Mouse (Mus musculus): ENCODE results near the gene Sfr1. TPM values are rescaled to one million over a fixed set of nuclear protein-coding genes. Genes with fewer than 3 reads are reported as not detected.
A peak's percentile ranks its signal among the peaks of the same experiment; 100 is the strongest.

Sfr1 gene
- polyA plus RNA-seq, 1 experiment = 37.8 TPM

DNA sequence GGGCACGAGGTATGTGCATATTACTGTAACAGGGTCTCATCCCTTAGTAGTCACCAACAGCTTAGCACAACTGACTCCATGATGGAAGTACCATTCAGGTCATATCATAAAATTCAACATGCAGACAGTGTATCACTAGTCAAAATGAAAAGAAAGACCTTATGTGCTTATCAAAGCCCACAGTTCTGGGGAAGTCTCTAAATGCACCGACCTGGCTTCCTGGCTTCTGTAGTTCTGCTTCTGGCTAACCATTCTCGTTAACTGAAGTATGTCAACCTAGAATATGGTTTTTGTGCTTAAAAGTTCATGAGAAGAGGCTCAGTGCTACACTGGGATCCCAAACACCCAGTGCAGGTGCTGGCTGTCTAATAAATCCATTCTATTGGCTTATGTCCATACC lies 12.3 kb upstream of the Sfr1 start:
- no peaks in the 10 kb centered on the region for H3K36me3 ChIP-seq (ENCODE audit: control insufficient read depth, insufficient read depth, low read length)
- H3K27me3 ChIP-seq (ENCODE audit: control insufficient read depth, insufficient read depth, low read length) = no peaks in the 10 kb centered on the region
- H3K4me1 ChIP-seq (ENCODE audit: control insufficient read depth, insufficient read depth, low read length) = no peaks in the 10 kb centered on the region; the same call in 1 of the 2 replicates
- no peak overlapping the region for H3K4me3 ChIP-seq (ENCODE audit: control insufficient read depth, low read depth, low read length)
- no peak for TF ChIP-seq POLR2A (IDR thresholded peaks at IDR 0.05; ENCODE audit: control insufficient read depth, low read depth, low read length)
- no peak overlapping the region for H3K27ac ChIP-seq (ENCODE audit: control insufficient read depth, insufficient read depth, low read depth, low read length)

DNA sequence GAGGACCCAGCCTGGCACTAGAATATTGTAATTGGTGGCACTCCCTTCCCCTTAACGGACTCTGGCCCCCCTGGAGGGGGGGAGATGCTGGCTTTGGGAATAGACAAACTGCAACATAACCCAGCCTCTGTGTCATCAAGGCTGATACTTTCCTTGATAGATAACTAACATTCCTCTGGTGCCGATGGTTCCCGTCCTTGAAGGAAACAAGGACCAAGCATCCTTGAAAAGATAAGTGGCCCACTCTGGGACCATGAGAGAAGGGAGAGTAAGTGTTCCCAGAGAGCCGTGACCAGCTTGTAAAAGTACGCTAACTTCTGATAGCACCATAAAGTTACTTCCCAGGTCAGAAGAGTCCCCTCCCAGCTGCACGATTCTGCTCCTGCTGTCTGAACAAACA lies 9.0 kb upstream of the Sfr1 start:
- Histone ChIP-seq H3K4me3 (ENCODE audit: control insufficient read depth, low read depth, low read length) (peak overlapping the region; percentile 2; the same call in 1 of the 2 replicates), H3K27ac (ENCODE audit: control insufficient read depth, insufficient read depth, low read depth, low read length) (peak overlapping the region; percentile 12; the same call in 1 of the 2 replicates), H3K27me3 (ENCODE audit: control insufficient read depth, insufficient read depth, low read length) (no peaks in the 10 kb centered on the region), H3K4me1 (ENCODE audit: control insufficient read depth, insufficient read depth, low read length) (no peaks in the 10 kb centered on the region; the same call in 1 of the 2 replicates), H3K36me3 (ENCODE audit: control insufficient read depth, insufficient read depth, low read length) (no peaks in the 10 kb centered on the region)
- no peak for TF ChIP-seq POLR2A (IDR thresholded peaks at IDR 0.05; ENCODE audit: control insufficient read depth, low read depth, low read length)
- no peak for TF ChIP-seq CTCF (IDR thresholded peaks at IDR 0.05; ENCODE audit: control insufficient read depth, insufficient read depth, insufficient replicate concordance, low read depth, low read length)

DNA sequence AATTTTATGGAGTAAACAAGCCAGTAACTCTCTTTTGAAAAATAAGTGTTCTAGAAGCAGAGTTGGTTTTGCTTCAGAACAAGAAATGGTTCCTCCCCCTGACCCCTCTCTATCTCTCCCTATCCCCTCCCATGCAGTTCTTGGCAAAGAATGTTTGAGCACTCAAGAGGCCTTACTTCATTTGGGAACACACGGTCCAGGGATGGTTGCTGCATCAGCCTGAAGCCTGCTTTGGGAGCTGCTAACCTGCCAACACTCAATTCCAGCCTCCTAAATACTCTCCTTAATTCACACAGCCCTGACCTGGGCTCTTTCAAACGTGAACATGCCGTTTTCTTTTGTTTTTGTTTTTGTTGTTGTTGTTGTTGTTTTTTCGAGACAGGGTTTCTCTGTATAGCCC lies 6.6 kb upstream of the Sfr1 start:
- TF ChIP-seq CTCF (IDR thresholded peaks at IDR 0.05; ENCODE audit: control insufficient read depth, insufficient read depth, insufficient replicate concordance, low read depth, low read length) (no peak), POLR2A (IDR thresholded peaks at IDR 0.05; ENCODE audit: control insufficient read depth, low read depth, low read length) (no peak)
- Histone ChIP-seq H3K27me3 (ENCODE audit: control insufficient read depth, insufficient read depth, low read length) (no peaks in the 10 kb centered on the region), H3K4me3 (ENCODE audit: control insufficient read depth, low read depth, low read length) (no peak overlapping the region), H3K4me1 (ENCODE audit: control insufficient read depth, insufficient read depth, low read length) (no peaks in the 10 kb centered on the region; the same call in 1 of the 2 replicates), H3K27ac (ENCODE audit: control insufficient read depth, insufficient read depth, low read depth, low read length) (no peak overlapping the region), H3K36me3 (ENCODE audit: control insufficient read depth, insufficient read depth, low read length) (no peaks in the 10 kb centered on the region)

DNA sequence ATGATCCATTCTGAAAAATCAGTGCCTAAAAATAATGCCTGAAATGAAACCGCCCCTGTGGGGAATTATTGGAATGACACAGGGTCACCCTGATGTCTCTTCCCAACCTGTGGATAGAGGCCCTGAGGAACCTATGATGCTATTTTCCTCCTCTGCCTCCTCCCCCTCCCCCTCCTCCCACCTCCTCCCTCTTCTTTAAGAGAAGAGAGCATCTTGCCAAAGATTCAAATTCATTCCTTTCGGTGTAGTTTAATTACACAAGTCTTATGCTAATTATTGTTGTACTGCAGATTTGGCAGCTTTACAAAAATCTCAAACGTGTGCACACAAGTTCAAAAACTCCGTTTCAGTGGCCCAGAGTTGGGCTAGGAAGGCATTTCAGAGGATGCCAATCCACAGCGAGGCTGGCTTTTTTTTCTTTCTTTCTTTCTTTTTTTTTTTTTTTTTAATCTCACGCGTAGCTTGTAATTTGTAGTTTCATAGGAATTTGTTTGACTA lies 5.8 kb upstream of the Sfr1 start:
- no peak overlapping the region for H3K4me3 ChIP-seq (ENCODE audit: control insufficient read depth, low read depth, low read length)
- H3K27ac ChIP-seq (ENCODE audit: control insufficient read depth, insufficient read depth, low read depth, low read length) = no peak overlapping the region
- H3K36me3 ChIP-seq (ENCODE audit: control insufficient read depth, insufficient read depth, low read length) = no peaks in the 10 kb centered on the region
- H3K4me1 ChIP-seq (ENCODE audit: control insufficient read depth, insufficient read depth, low read length) = no peaks in the 10 kb centered on the region; the same call in none of the 2 replicates
- no peak for TF ChIP-seq POLR2A (IDR thresholded peaks at IDR 0.05; ENCODE audit: control insufficient read depth, low read depth, low read length)
- TF ChIP-seq CTCF (IDR thresholded peaks at IDR 0.05; ENCODE audit: control insufficient read depth, insufficient read depth, insufficient replicate concordance, low read depth, low read length) = no peak
- H3K27me3 ChIP-seq (ENCODE audit: control insufficient read depth, insufficient read depth, low read length) = no peaks in the 10 kb centered on the region

DNA sequence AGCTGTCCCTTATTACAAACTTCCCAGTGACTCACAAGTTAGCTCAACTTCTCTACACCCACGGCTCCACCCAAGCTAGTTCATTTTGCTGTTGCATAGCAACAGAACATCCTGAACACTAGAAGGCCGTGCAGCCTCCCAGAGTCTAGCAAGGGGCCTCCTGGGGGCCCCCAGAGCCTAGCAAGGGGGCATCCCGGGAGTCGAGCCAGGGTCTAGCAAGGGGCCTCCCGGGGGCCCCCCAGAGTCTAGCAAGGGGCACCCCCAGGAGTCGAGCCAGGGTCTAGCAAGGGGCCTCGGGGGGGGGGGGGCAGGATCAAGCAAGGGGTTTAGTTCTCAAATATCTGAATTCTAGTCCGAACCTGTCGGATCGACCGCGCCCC lies 801 bp upstream of the Sfr1 start:
- Histone ChIP-seq H3K27me3 (ENCODE audit: control insufficient read depth, insufficient read depth, low read length) (no peaks in the 10 kb centered on the region), H3K36me3 (ENCODE audit: control insufficient read depth, insufficient read depth, low read length) (peaks cover 2% of the 10 kb centered on the region), H3K27ac (ENCODE audit: control insufficient read depth, insufficient read depth, low read depth, low read length) (peak overlapping the region; percentile 70), H3K4me1 (ENCODE audit: control insufficient read depth, insufficient read depth, low read length) (no peaks in the 10 kb centered on the region; the same call in none of the 2 replicates), H3K4me3 (ENCODE audit: control insufficient read depth, low read depth, low read length) (peak overlapping the region; percentile 87)
- no peak for TF ChIP-seq CTCF (IDR thresholded peaks at IDR 0.05; ENCODE audit: control insufficient read depth, insufficient read depth, insufficient replicate concordance, low read depth, low read length)
- no peak for TF ChIP-seq POLR2A (IDR thresholded peaks at IDR 0.05; ENCODE audit: control insufficient read depth, low read depth, low read length)

DNA sequence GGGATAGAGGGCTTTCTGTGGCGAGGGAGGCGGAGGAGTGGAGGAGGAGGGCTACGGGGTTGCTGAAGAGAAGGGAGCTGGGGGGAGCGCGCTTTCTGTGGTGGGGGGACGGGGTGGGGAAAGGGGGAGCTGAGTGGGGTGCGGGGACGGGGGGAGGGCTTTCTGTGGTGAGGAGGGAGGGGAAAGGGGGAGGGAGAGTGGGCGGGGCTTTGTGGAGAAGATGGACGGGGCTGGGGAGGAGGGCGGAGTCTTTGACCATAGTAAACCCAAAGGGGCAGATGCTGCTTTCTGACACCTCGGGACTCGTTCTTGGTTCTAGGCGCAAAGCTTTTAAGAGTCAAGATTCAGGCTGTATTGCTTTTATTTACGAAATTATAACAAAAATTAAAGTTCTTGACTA lies 449 bp downstream of the Sfr1 start:
- Histone ChIP-seq H3K4me1 (ENCODE audit: control insufficient read depth, insufficient read depth, low read length) (no peaks in the 10 kb centered on the region; the same call in none of the 2 replicates), H3K4me3 (ENCODE audit: control insufficient read depth, low read depth, low read length) (peak overlapping the region; percentile 87), H3K36me3 (ENCODE audit: control insufficient read depth, insufficient read depth, low read length) (peaks cover 2% of the 10 kb centered on the region), H3K27ac (ENCODE audit: control insufficient read depth, insufficient read depth, low read depth, low read length) (peak overlapping the region; percentile 72), H3K27me3 (ENCODE audit: control insufficient read depth, insufficient read depth, low read length) (no peaks in the 10 kb centered on the region)
- TF ChIP-seq CTCF (IDR thresholded peaks at IDR 0.05; ENCODE audit: control insufficient read depth, insufficient read depth, insufficient replicate concordance, low read depth, low read length) (no peak), POLR2A (IDR thresholded peaks at IDR 0.05; ENCODE audit: control insufficient read depth, low read depth, low read length) (no peak)

DNA sequence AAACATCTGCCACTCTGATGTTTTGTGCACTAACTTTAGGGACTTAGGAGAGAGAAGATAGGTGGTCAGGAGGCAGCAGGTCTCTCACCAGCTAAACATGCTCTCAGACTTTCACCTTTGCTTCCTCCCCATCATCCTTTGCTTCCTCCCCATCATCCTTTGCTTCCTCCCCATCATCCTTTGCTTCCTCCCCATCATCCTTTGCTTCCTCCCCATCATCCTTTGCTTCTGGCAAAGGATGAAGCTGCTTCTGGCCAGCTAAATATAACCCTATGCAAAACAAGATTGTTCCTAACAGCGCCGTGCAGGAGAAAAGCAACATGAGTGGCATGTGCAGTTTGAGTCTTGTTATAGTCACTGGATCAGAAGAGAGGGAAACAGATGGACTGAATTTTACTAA lies 15.6 kb downstream of the Sfr1 start:
- Histone ChIP-seq H3K27ac (ENCODE audit: control insufficient read depth, insufficient read depth, low read depth, low read length) (no peak overlapping the region), H3K4me3 (ENCODE audit: control insufficient read depth, low read depth, low read length) (no peak overlapping the region), H3K36me3 (ENCODE audit: control insufficient read depth, insufficient read depth, low read length) (no peaks in the 10 kb centered on the region; the same call in 1 of the 2 replicates), H3K27me3 (ENCODE audit: control insufficient read depth, insufficient read depth, low read length) (no peaks in the 10 kb centered on the region), H3K4me1 (ENCODE audit: control insufficient read depth, insufficient read depth, low read length) (no peaks in the 10 kb centered on the region)
- no peak for TF ChIP-seq CTCF (IDR thresholded peaks at IDR 0.05; ENCODE audit: control insufficient read depth, insufficient read depth, insufficient replicate concordance, low read depth, low read length)

DNA sequence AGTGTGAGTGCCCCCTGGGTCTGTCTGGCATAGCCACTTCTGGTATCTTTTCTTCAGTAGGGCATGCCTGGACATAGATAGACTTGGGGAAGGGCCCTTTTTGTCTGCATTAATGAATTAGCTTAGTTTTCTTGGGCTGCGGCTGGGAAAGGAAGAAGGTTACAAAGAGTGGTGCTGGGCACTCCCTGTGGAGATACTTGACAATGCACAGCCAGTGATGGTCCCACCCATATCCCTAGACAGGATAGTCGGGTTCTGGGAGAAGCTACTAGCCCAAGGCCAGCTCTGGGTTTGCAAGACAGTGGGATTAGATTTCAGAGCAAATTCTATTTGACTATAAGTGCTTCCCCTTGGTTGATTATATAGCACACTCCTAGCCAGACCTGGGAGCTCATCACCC lies 17.5 kb downstream of the Sfr1 start:
- Histone ChIP-seq H3K27ac (ENCODE audit: control insufficient read depth, insufficient read depth, low read depth, low read length) (no peak overlapping the region), H3K4me3 (ENCODE audit: control insufficient read depth, low read depth, low read length) (no peak overlapping the region)
- no peak for TF ChIP-seq POLR2A (IDR thresholded peaks at IDR 0.05; ENCODE audit: control insufficient read depth, low read depth, low read length)
- no peak for TF ChIP-seq CTCF (IDR thresholded peaks at IDR 0.05; ENCODE audit: control insufficient read depth, insufficient read depth, insufficient replicate concordance, low read depth, low read length)

More for the DNA sequence above, 17.5 kb downstream of the Sfr1 start:
- H3K4me1 ChIP-seq (ENCODE audit: control insufficient read depth, insufficient read depth, low read length) = no peaks in the 10 kb centered on the region
- H3K27me3 ChIP-seq (ENCODE audit: control insufficient read depth, insufficient read depth, low read length) = no peaks in the 10 kb centered on the region
- H3K36me3 ChIP-seq (ENCODE audit: control insufficient read depth, insufficient read depth, low read length) = no peaks in the 10 kb centered on the region; the same call in 1 of the 2 replicates
